Mouse (Mus musculus) adrenal gland, postnatal 10 days (tissue): Measurements from ENCODE around the gene Lhfpl2. TPM values are rescaled to one million over a fixed set of nuclear protein-coding genes. Genes with fewer than 3 reads are reported as not detected.

Source experiments
- DNase-seq: peaks from one replicate; pipeline ENCODE4 v3.0.0; 2021; ENCODE audit warnings: mixed read lengths
- total RNA-seq, 2 experiments: library from RNA; stranded (reverse); gene quantifications; 2 replicates each; pipeline ENCODE4 v1.2.3; 2021

The Lhfpl2 gene
- total RNA-seq, 2 experiments from 2014 or later, result 29.8 to 39.6 TPM

GRCm38 (mm10) chr13:94098369-94099084 lies 40.9 kb downstream of the Lhfpl2 start:
- no peak for DNase-seq

GRCm38 (mm10) chr13:94099087-94099486 lies 41.5 kb downstream of the Lhfpl2 start:
- no peak for DNase-seq

- DNase-seq, result no peak
Measured at GRCm38 (mm10) chr13:94100361-94100760, 42.8 kb downstream of the Lhfpl2 start.

- DNase-seq, result no peak
Measured at GRCm38 (mm10) chr13:94101020-94101571, 43.5 kb downstream of the Lhfpl2 start.

GRCm38 (mm10) chr13:94104866-94105475 lies 47.4 kb downstream of the Lhfpl2 start:
- DNase-seq, result no peak

GRCm38 (mm10) chr13:94106431-94106830 lies 48.8 kb downstream of the Lhfpl2 start:
- no peak for DNase-seq

- DNase-seq, result no peak
Measured at GRCm38 (mm10) chr13:94106983-94107382, 49.4 kb downstream of the Lhfpl2 start.

- no peak for DNase-seq
Measured at GRCm38 (mm10) chr13:94110556-94110955, 53.0 kb downstream of the Lhfpl2 start.

GRCm38 (mm10) chr13:94115476-94115875 lies 57.9 kb downstream of the Lhfpl2 start:
- DNase-seq, result peak; percentile 85

- DNase-seq, result peak; percentile 40
Measured at GRCm38 (mm10) chr13:94116705-94117410, 59.3 kb downstream of the Lhfpl2 start.

GRCm38 (mm10) chr13:94117522-94117921 lies 59.9 kb downstream of the Lhfpl2 start:
- no peak for DNase-seq

- no peak for DNase-seq
Measured at GRCm38 (mm10) chr13:94118091-94118490, 60.5 kb downstream of the Lhfpl2 start.

GRCm38 (mm10) chr13:94119309-94119708 lies 61.7 kb downstream of the Lhfpl2 start:
- no peak for DNase-seq

GRCm38 (mm10) chr13:94122703-94123592 lies 65.4 kb downstream of the Lhfpl2 start:
- DNase-seq, result peak; percentile 30

GRCm38 (mm10) chr13:94130394-94130793 lies 72.8 kb downstream of the Lhfpl2 start:
- DNase-seq, result no peak

GRCm38 (mm10) chr13:94131135-94131534 lies 73.5 kb downstream of the Lhfpl2 start:
- no peak for DNase-seq

GRCm38 (mm10) chr13:94132187-94132995 lies 74.8 kb downstream of the Lhfpl2 start:
- DNase-seq, result peak; percentile 69

GRCm38 (mm10) chr13:94134646-94135045 lies 77.0 kb downstream of the Lhfpl2 start:
- no peak for DNase-seq

- DNase-seq, result no peak
Measured at GRCm38 (mm10) chr13:94135180-94135579, 77.6 kb downstream of the Lhfpl2 start.

- no peak for DNase-seq
Measured at GRCm38 (mm10) chr13:94139713-94140445, 82.3 kb downstream of the Lhfpl2 start.
